Mouse (Mus musculus) liver, embryonic 13.5 days (tissue): ENCODE measurements at regions not wholly inside any gene's neighbourhood (a gene's known extent, or its start where the extent isn't known, plus 50 kb on each side); places are given as distances from the start of the nearest gene placed in this dataset.
A peak's percentile ranks its signal among the peaks of the same experiment; 100 is the strongest.

Source experiments
- ATAC-seq: fragments of 200-750 bp; cut with Nextera tagmentation; 2 replicates; pipeline ENCODE4 v1.8.0; 2017; ENCODE audit warnings: low read depth, mild to moderate bottlenecking, moderate number of reproducible peaks, moderate library complexity
- DNase-seq: peaks from one replicate; pipeline ENCODE4 v3.0.0; 2022
- H3K27ac ChIP-seq: fragments of 300-500 bp; sonication (generic); 2 replicates; pipeline ENCODE4 v1.5.1; 2015; ENCODE audit warnings: moderate library complexity, mild to moderate bottlenecking, inconsistent platforms
- H3K27me3 ChIP-seq: fragments of 300-500 bp; sonication (generic); 2 replicates; pipeline ENCODE4 v1.6.1; 2015; ENCODE audit warnings: mild to moderate bottlenecking, inconsistent platforms
- H3K36me3 ChIP-seq: fragments of 300-500 bp; sonication (generic); 2 replicates; pipeline ENCODE4 v1.6.1; 2015; ENCODE audit warnings: mild to moderate bottlenecking, inconsistent platforms
- H3K4me1 ChIP-seq: fragments of 300-500 bp; sonication (generic); replicated peaks from 2 replicates; pipeline ENCODE4 v1.6.1; 2015; ENCODE audit warnings: inconsistent platforms
- H3K4me2 ChIP-seq: fragments of 300-500 bp; sonication (generic); 2 replicates; pipeline ENCODE4 v1.6.1; 2015; ENCODE audit warnings: inconsistent platforms, mild to moderate bottlenecking, moderate library complexity
- H3K4me3 ChIP-seq: fragments of 300-500 bp; sonication (generic); replicated peaks from 2 replicates; pipeline ENCODE4 v1.5.1; 2015; ENCODE audit warnings: mild to moderate bottlenecking, inconsistent platforms
- H3K9ac ChIP-seq: fragments of 300-500 bp; sonication (generic); 2 replicates; pipeline ENCODE4 v1.6.1; 2015; ENCODE audit warnings: mild to moderate bottlenecking, inconsistent platforms
- H3K9me3 ChIP-seq: fragments of 300-500 bp; sonication (generic); replicated peaks from 2 replicates; pipeline ENCODE4 v1.6.1; 2016; ENCODE audit warnings: inconsistent platforms
- WGBS: fragments of 180-500 bp; shearing (Covaris S2); methylation state at CpG from one replicate; pipeline ENCODE4 v1.1.7; 2015; ENCODE audit not compliant: insufficient replicate concordance; 5-methylcytosine and 5-hydroxymethylcytosine counted together

DNA sequence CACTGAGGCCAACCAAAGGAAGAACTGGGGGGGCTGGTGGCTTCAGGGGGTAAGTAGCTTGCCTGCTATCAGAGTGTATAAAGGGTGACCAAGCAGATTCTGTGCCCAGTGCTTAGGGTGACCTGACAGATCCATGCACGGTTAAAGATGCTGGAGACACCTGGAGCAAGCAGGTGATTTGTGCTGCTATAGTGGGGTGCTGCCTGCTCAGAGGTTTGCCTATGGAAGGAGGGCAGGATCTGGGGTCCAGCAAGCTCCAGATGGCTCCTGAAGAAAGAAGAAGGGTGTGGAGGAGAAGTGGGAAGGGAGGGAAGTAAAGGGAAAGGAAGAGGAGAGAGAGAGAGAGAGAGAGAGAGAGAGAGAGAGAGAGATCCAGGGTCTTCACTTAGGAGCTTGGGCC is 137.8 kb downstream of the Chst1 start:
- H3K4me3 ChIP-seq = no peak overlapping the region
- no peak for DNase-seq
- ATAC-seq = no peak
- WGBS = 42% methylated on average over 1 of the region's 1 CpGs
- H3K9ac ChIP-seq = no peak overlapping the region
- no peaks in the 10 kb centered on the region for H3K36me3 ChIP-seq
- H3K9me3 ChIP-seq = no peaks in the 10 kb centered on the region
- no peak overlapping the region for H3K4me2 ChIP-seq
- no peak overlapping the region for H3K27ac ChIP-seq
- H3K4me1 ChIP-seq = no peaks in the 10 kb centered on the region
- no peaks in the 10 kb centered on the region for H3K27me3 ChIP-seq

- H3K27ac ChIP-seq = no peak overlapping the region
- H3K27me3 ChIP-seq = no peaks in the 10 kb centered on the region
- no peak overlapping the region for H3K4me3 ChIP-seq
- WGBS = 70% methylated on average over 4 of the region's 4 CpGs
- H3K4me1 ChIP-seq = no peaks in the 10 kb centered on the region
- no peak overlapping the region for H3K4me2 ChIP-seq
- ATAC-seq = no peak
- no peak for DNase-seq
- no peaks in the 10 kb centered on the region for H3K9me3 ChIP-seq
- no peaks in the 10 kb centered on the region for H3K36me3 ChIP-seq
- H3K9ac ChIP-seq = no peak overlapping the region
Measured at GRCm38 (mm10) chr2:92739576-92739975, 140.1 kb downstream of the Chst1 start.

- H3K4me2 ChIP-seq = no peak overlapping the region
- no peaks in the 10 kb centered on the region for H3K4me1 ChIP-seq
- no peak overlapping the region for H3K4me3 ChIP-seq
- WGBS = 67% methylated on average over 4 of the region's 4 CpGs
- no peaks in the 10 kb centered on the region for H3K27me3 ChIP-seq
- H3K27ac ChIP-seq = no peak overlapping the region
- H3K9me3 ChIP-seq = no peaks in the 10 kb centered on the region
- no peaks in the 10 kb centered on the region for H3K36me3 ChIP-seq
- ATAC-seq = no peak
- DNase-seq = no peak
- H3K9ac ChIP-seq = no peak overlapping the region
Measured at GRCm38 (mm10) chr2:92740776-92741295, 141.3 kb downstream of the Chst1 start.

DNA sequence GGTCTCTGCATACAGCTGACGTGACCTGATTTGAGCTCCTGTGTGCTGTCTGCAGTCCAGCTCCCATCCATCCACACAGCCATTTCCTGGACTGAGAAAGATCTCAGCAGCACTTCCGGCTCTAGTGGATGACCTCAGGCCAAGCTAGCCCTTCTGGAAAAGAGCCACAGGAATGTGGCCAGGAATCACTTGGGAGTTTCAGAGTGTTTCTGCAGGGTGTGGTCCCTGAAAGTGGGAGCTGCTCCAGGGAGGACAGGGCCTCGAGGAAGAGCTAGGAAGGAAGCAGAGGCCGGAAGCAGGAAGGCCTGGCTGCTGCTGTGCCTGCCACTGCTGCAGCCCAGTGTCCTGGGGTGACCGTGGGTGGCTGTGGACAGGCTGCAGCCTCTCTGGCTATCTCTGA is 142.5 kb downstream of the Chst1 start:
- no peak overlapping the region for H3K27ac ChIP-seq
- H3K4me3 ChIP-seq = no peak overlapping the region
- H3K9ac ChIP-seq = no peak overlapping the region
- ATAC-seq (peak; percentile 54), DNase-seq (no peak)
- 30% methylated on average over 5 of the region's 5 CpGs for WGBS
- no peaks in the 10 kb centered on the region for H3K9me3 ChIP-seq
- H3K36me3 ChIP-seq = no peaks in the 10 kb centered on the region
- no peak overlapping the region for H3K4me2 ChIP-seq
- H3K27me3 ChIP-seq = no peaks in the 10 kb centered on the region
- no peaks in the 10 kb centered on the region for H3K4me1 ChIP-seq

DNA sequence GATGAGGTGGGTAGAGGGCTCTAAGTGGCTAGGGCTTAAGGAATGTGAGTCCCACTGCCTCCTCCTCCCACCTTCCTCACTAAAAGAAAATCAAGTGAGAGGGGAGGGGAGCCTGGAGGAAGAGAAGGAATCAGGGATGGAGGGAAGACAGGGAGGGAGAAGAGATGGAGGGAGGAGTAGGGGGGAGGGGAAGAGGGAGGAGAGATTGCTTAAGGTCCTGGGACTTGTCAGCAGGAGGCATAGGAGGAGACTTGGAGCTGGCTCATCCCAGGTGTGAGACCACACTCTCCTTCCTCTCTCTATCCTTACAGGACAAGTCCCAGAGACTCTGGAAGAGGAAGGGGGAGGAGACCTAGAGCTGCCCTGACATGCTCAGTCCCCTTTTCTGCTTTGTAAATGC is 143.2 kb downstream of the Chst1 start:
- DNase-seq (no peak), ATAC-seq (no peak)
- no peak overlapping the region for H3K9ac ChIP-seq
- no peaks in the 10 kb centered on the region for H3K36me3 ChIP-seq
- H3K27ac ChIP-seq = no peak overlapping the region
- H3K4me2 ChIP-seq = no peak overlapping the region
- H3K4me1 ChIP-seq = no peaks in the 10 kb centered on the region
- H3K4me3 ChIP-seq = no peak overlapping the region
- no peaks in the 10 kb centered on the region for H3K9me3 ChIP-seq
- no peaks in the 10 kb centered on the region for H3K27me3 ChIP-seq

DNA sequence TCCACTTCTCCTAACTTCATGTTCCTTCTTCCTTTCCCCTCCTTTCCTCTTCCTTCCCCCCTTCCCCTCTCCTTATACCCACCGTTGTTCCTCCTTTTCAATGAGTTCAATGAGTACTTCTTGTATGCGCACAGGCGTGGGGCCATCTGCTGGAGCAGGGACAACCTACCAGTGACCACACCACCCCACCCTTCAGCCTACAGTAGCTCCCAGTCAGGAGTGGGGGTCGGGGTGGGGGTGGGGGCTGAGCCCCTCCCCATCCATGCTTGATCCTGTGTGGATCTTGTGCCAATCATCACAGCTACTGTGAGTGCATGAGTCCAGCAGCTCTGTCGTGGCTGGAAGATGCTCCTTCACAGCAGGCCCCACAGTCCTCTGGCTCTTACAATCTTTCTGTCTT is 143.6 kb downstream of the Chst1 start:
- H3K4me2 ChIP-seq = no peak overlapping the region
- no peak overlapping the region for H3K27ac ChIP-seq
- H3K9ac ChIP-seq = no peak overlapping the region
- H3K9me3 ChIP-seq = no peaks in the 10 kb centered on the region
- WGBS = 42% methylated on average over 5 of the region's 5 CpGs
- H3K27me3 ChIP-seq = no peaks in the 10 kb centered on the region
- no peak overlapping the region for H3K4me3 ChIP-seq
- ATAC-seq (no peak), DNase-seq (no peak)
- no peaks in the 10 kb centered on the region for H3K4me1 ChIP-seq
- H3K36me3 ChIP-seq = no peaks in the 10 kb centered on the region

- no peak for DNase-seq
- Histone ChIP-seq H3K27me3 (no peaks in the 10 kb centered on the region), H3K4me2 (no peak overlapping the region), H3K27ac (no peak overlapping the region), H3K4me1 (no peaks in the 10 kb centered on the region), H3K9ac (no peak overlapping the region), H3K4me3 (no peak overlapping the region), H3K9me3 (no peaks in the 10 kb centered on the region), H3K36me3 (no peaks in the 10 kb centered on the region)
- WGBS = 61% methylated on average over 5 of the region's 5 CpGs
- ATAC-seq = no peak
Measured at GRCm38 (mm10) chr2:92743911-92744310, 144.4 kb downstream of the Chst1 start.

DNA sequence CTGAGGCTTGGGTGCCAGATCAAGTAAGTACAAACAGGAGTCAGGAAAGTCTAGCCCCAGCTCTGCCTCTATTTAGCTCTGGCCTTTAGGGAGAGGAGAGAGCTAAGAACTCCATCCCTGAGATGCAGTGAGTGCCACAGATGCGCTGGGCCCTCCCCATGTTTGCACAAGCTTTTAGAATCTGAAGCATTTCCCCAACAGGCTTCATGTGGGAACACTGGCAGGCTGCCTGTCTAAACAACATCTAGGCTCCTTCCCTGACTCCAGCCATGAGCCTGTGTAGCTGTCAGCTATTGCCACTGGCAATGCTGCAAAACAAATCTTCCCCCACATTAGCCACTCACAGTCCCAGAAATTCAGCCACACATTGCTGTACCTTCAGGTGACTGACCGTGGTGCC is 147.9 kb downstream of the Chst1 start:
- 61% methylated on average over 2 of the region's 2 CpGs for WGBS

GRCm38 (mm10) chr2:92750116-92750515 is 150.6 kb downstream of the Chst1 start:
- H3K27me3 ChIP-seq = no peaks in the 10 kb centered on the region
- ATAC-seq (no peak), DNase-seq (no peak)
- no peak overlapping the region for H3K27ac ChIP-seq
- no peak overlapping the region for H3K9ac ChIP-seq
- H3K4me2 ChIP-seq = no peak overlapping the region
- H3K9me3 ChIP-seq = no peaks in the 10 kb centered on the region
- H3K4me3 ChIP-seq = no peak overlapping the region
- H3K4me1 ChIP-seq = 0 out of 2 replicates have a peak, but pooled peaks cover 5% of the 10 kb centered on the region
- WGBS = 45% methylated on average over 4 of the region's 4 CpGs
- no peaks in the 10 kb centered on the region for H3K36me3 ChIP-seq

More for the DNA sequence above, 147.9 kb downstream of the Chst1 start:
- Histone ChIP-seq H3K9ac (no peak overlapping the region), H3K27me3 (no peaks in the 10 kb centered on the region), H3K4me2 (no peak overlapping the region), H3K4me3 (no peak overlapping the region), H3K27ac (no peak overlapping the region), H3K9me3 (no peaks in the 10 kb centered on the region), H3K4me1 (0 out of 2 replicates have a peak, but pooled peaks cover 5% of the 10 kb centered on the region), H3K36me3 (no peaks in the 10 kb centered on the region)
- no peak for DNase-seq
- ATAC-seq = no peak

DNA sequence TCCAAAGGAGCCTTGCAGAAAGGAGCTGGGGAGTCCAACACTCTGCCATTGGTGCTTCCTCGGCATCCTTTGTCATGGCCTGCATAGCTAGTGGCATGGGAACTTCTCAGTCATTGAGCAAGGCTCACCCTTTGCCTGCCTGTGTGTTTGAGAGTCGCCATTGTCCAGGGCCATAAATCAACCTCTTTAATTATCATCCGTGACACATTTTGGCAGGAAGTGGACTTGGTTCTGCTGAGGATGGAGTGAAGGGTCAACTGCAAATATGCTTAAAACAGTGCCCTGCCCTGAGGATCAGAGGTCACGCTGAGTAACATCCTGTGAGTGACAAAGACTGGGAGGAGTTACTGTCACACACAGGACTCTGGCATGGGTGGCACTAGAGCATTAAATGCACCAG is 151.2 kb downstream of the Chst1 start:
- WGBS = 19% methylated on average over 4 of the region's 4 CpGs
- no peak overlapping the region for H3K4me3 ChIP-seq
- H3K9ac ChIP-seq = no peak overlapping the region
- no peak for ATAC-seq
- no peaks in the 10 kb centered on the region for H3K36me3 ChIP-seq
- no peaks in the 10 kb centered on the region for H3K27me3 ChIP-seq
- DNase-seq = no peak
- no peak overlapping the region for H3K4me2 ChIP-seq
- H3K27ac ChIP-seq = no peak overlapping the region
- H3K4me1 ChIP-seq = 0 out of 2 replicates have a peak, but pooled peaks cover 5% of the 10 kb centered on the region
- H3K9me3 ChIP-seq = no peaks in the 10 kb centered on the region

DNA sequence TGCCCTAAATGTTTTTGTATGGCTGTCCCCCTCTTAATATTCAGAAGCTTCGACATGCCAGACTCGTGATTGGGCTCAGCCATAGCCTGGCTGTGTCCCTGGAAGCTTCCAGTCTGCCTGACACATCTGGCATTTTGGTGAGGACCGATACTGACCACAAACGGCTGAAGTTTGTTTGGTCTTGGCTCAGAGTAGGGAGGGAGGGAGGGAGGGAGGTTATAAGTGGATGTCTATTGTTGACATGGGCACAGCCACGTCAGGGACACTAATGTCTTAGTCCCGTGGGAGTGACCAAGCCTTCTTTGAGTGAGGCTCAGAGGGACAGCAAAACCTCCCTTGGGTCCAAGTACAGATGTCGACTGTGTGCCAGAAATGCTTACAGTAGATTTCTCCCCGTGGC is 151.7 kb downstream of the Chst1 start:
- Histone ChIP-seq H3K9ac (no peak overlapping the region), H3K4me1 (0 out of 2 replicates have a peak, but pooled peaks cover 5% of the 10 kb centered on the region), H3K4me3 (no peak overlapping the region), H3K27me3 (no peaks in the 10 kb centered on the region), H3K9me3 (no peaks in the 10 kb centered on the region), H3K36me3 (no peaks in the 10 kb centered on the region), H3K27ac (no peak overlapping the region), H3K4me2 (no peak overlapping the region)
- WGBS = 25% methylated on average over 8 of the region's 8 CpGs
- no peak for ATAC-seq
- DNase-seq = no peak

DNA sequence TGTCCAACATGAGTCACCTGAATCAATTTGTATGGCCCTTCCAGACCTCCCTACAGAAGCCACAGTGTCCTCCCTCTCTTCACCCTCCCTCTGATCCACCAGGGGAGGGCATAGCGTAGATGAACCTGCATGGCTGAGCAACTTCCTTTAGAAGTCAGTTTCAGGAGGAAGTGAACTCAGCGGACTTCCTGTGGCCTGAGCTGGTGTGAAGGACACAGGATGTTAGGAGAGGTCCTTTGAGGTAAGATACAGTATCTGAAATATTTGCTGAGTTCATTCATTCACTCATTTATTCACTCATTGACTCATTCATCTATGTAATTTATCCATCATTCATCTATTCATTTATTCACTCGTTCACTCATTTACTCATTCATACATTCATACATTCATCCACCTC is 152.6 kb downstream of the Chst1 start:
- no peaks in the 10 kb centered on the region for H3K9me3 ChIP-seq
- H3K9ac ChIP-seq = no peak overlapping the region
- H3K36me3 ChIP-seq = no peaks in the 10 kb centered on the region
- 48% methylated on average over 3 of the region's 3 CpGs for WGBS
- H3K27me3 ChIP-seq = no peaks in the 10 kb centered on the region
- H3K4me2 ChIP-seq = no peak overlapping the region
- H3K4me3 ChIP-seq = no peak overlapping the region
- DNase-seq (no peak), ATAC-seq (no peak)
- no peak overlapping the region for H3K27ac ChIP-seq
- H3K4me1 ChIP-seq = 0 out of 2 replicates have a peak, but pooled peaks cover 5% of the 10 kb centered on the region
